9 mouse cellular contexts compared by ENCODE assay signal in genomic region chr1:74237671-74238070, GRCm38 (mm10). TPM values are rescaled to one million over a fixed set of nuclear protein-coding genes. Genes with fewer than 3 reads are reported as not detected.
DNase-seq lines count a peak whose midpoint lies in the region; ATAC-seq and TF ChIP-seq lines count a peak whose summit lies in the region.
"Had no signal": no experiment of that assay in that cellular context is flagged by ENCODE, and none has a peak within 500 bp of the region (broad histone marks: within the 10 kb centered on the region; RNA-seq: fewer than 3 reads in every experiment).

No protein-coding gene starts in this region.

- in situ Hi-C loops in ES-E14 (cut with MboI; ENCODE audit: low sequenced_read_pairs in 2 of 2, unreplicated experiment in 2 of 2), result no loop called here

- no peak for ATAC-seq in heart, embryonic 11.5 days (replicated peaks; ENCODE audit: insufficient number of reproducible peaks, low FRiP score, low TSS enrichment)
- no peak for ATAC-seq in hindbrain, embryonic 11.5 days (ENCODE audit: low FRiP score)
- ATAC-seq: CD4-positive, CD25-positive, alpha-beta regulatory T cell, adult 4 months had no signal

- DNase-seq in heart, adult 18-20 months, result no peak
- no peak for DNase-seq in ES-E14 (ENCODE audit: low read depth, low spot score)
- no peak for DNase-seq in hindbrain, embryonic 11.5 days (ENCODE audit: low spot score)
- no peak for DNase-seq in adrenal gland, postnatal 14 days
- DNase-seq in cerebellum, postnatal 4 days (ENCODE audit: low spot score in 2 of 2), result no peak
- DNase-seq in yolk sac, embryonic 10.5 days (ENCODE audit: low spot score), result no peak

- H3K4me2 ChIP-seq in heart, embryonic 11.5 days, result peak overlapping the region; percentile 78
- H3K4me2 ChIP-seq in hindbrain, embryonic 11.5 days (replicated peaks; ENCODE audit: low read depth, low read length), result peak overlapping the region; percentile 80

- H3K4me3 ChIP-seq in heart, embryonic 11.5 days (ENCODE audit: low read depth, low read length), result peak overlapping the region; percentile 76
- H3K4me3 ChIP-seq in ES-E14 (ENCODE audit: insufficient read depth in 1 of 2, low read depth in 1 of 2, low read length in 2 of 2, poor library complexity in 1 of 2, severe bottlenecking in 1 of 2), result peak overlapping the region; percentile 93 to 95; a peak in 3 of 4 replicates
- peak overlapping the region; percentile 96 for H3K4me3 ChIP-seq in hindbrain, embryonic 11.5 days (ENCODE audit: low read depth, low read length)
- H3K4me3 ChIP-seq in megakaryocyte, embryonic 14.5 days (replicated peaks), result peak overlapping the region; percentile 100

- H3K36me3 ChIP-seq in heart, embryonic 11.5 days (ENCODE audit: control insufficient read depth, insufficient read depth, low read length), result no peaks in the 10 kb centered on the region
- H3K36me3 ChIP-seq in ES-E14 (ENCODE audit: control insufficient read depth, insufficient read depth, low read length, poor library complexity, severe bottlenecking), result peaks cover 2% of the 10 kb centered on the region; the same call in 1 of the 2 replicates
- no peaks in the 10 kb centered on the region for H3K36me3 ChIP-seq in hindbrain, embryonic 11.5 days (ENCODE audit: control insufficient read depth, insufficient read depth, low read length)
- H3K36me3 ChIP-seq in megakaryocyte, embryonic 14.5 days (replicated peaks; ENCODE audit: low read length), result peaks cover 37% of the 10 kb centered on the region

- no peaks in the 10 kb centered on the region for H3K27me3 ChIP-seq in heart, embryonic 11.5 days (ENCODE audit: control insufficient read depth, insufficient read depth, low read length)
- no peaks in the 10 kb centered on the region for H3K27me3 ChIP-seq in hindbrain, embryonic 11.5 days (ENCODE audit: control insufficient read depth, insufficient read depth, low read length)
- no peaks in the 10 kb centered on the region for H3K27me3 ChIP-seq in megakaryocyte, embryonic 14.5 days (replicated peaks)

- no peaks in the 10 kb centered on the region for H3K9me3 ChIP-seq in heart, embryonic 11.5 days (replicated peaks; ENCODE audit: control insufficient read depth, low read length)
- no peaks in the 10 kb centered on the region for H3K9me3 ChIP-seq in ES-E14 (ENCODE audit: control insufficient read depth, insufficient read depth, low read depth, low read length)
- no peaks in the 10 kb centered on the region for H3K9me3 ChIP-seq in hindbrain, embryonic 11.5 days (ENCODE audit: control insufficient read depth, low read length)
- H3K9me3 ChIP-seq in megakaryocyte, embryonic 14.5 days, result no peaks in the 10 kb centered on the region

- WGBS in heart, embryonic 11.5 days (ENCODE audit: insufficient replicate concordance), result 39% methylated on average over 5 of the region's 5 CpGs
- 50% methylated on average over 5 of the region's 5 CpGs for WGBS in hindbrain, embryonic 11.5 days

- peaks cover 37% of the 10 kb centered on the region for H3K4me1 ChIP-seq in heart, embryonic 11.5 days (ENCODE audit: control insufficient read depth, insufficient read depth, low read length)
- peaks cover 5 to 9% of the 10 kb centered on the region in 2 experiments; a peak in 3 of 4 replicates for H3K4me1 ChIP-seq in ES-E14 (ENCODE audit: control insufficient read depth in 2 of 2, insufficient read depth in 2 of 2, low read length in 2 of 2, poor library complexity in 1 of 2)
- no peaks in the 10 kb centered on the region; the same call in 1 of the 2 replicates for H3K4me1 ChIP-seq in hindbrain, embryonic 11.5 days (replicated peaks; ENCODE audit: control insufficient read depth, insufficient read depth, low read length)
- peaks cover 56% of the 10 kb centered on the region for H3K4me1 ChIP-seq in megakaryocyte, embryonic 14.5 days

- peak overlapping the region; percentile 97; the same call in 1 of the 2 replicates for H3K27ac ChIP-seq in heart, embryonic 11.5 days (ENCODE audit: low read depth, low read length)
- H3K27ac ChIP-seq in ES-E14 (ENCODE audit: insufficient read depth, low read depth, low read length, poor library complexity, severe bottlenecking), result no peak overlapping the region
- H3K27ac ChIP-seq in hindbrain, embryonic 11.5 days (ENCODE audit: low read depth, low read length), result no peak overlapping the region

- peak overlapping the region; percentile 88 for H3K9ac ChIP-seq in heart, embryonic 11.5 days (ENCODE audit: low read depth, low read length)
- H3K9ac ChIP-seq in ES-E14 (ENCODE audit: insufficient read depth, low read depth, low read length, poor library complexity, severe bottlenecking), result peak overlapping the region; percentile 25; the same call in 1 of the 2 replicates
- peak overlapping the region; percentile 92 for H3K9ac ChIP-seq in hindbrain, embryonic 11.5 days (ENCODE audit: low read depth, low read length)

TF ChIP-seq in ES-E14, 5 proteins besides CTCF, POLR2A, EP300 and RAD21:
- TF ChIP-seq MAFK (IDR thresholded peaks at IDR 0.05; ENCODE audit: insufficient read depth, low read depth, low read length), result no peak
- no peak for TF ChIP-seq ZC3H11A (IDR thresholded peaks at IDR 0.05; ENCODE audit: borderline replicate concordance, low read depth, low read length)
- TF ChIP-seq HCFC1 (IDR thresholded peaks at IDR 0.05; ENCODE audit: borderline replicate concordance, insufficient read depth, low read length), result no peak
- no peak for TF ChIP-seq CHD2 (IDR thresholded peaks at IDR 0.05; ENCODE audit: low read depth, low read length)
- no peak for TF ChIP-seq ZNF384 (IDR thresholded peaks at IDR 0.05; ENCODE audit: low read depth, low read length)

RNA-seq across cellular contexts. Expression of gene Arpc2, which starts 1.8 kb away (rescaled TPM):
- polyA plus RNA-seq in heart, embryonic 11.5 days (2014; fragmentation: Nextera tagmentation; extraction: Ambion mirVana), result 387 and 411 TPM in 2 replicates
- total RNA-seq in heart, adult 18-20 months (2021), result 100 to 1,000 TPM; 141 to 153 TPM
- total RNA-seq in ES-E14 (2012; rRNA removed), result 67.5 and 100 TPM in 2 replicates
- 325 and 330 TPM in 2 replicates for polyA plus RNA-seq in hindbrain, embryonic 11.5 days (2014; fragmentation: Nextera tagmentation; extraction: Ambion mirVana)
- 817 and 1,833 TPM in 2 replicates for polyA plus RNA-seq in megakaryocyte, embryonic 14.5 days (2012; ENCODE audit: insufficient read depth, low replicate concordance)
- total RNA-seq in adrenal gland, postnatal 14 days (2021), result 177 and 194 TPM in 2 replicates

RNA-seq across cellular contexts. Expression of gene Gpbar1, which starts 40.7 kb away (rescaled TPM):
- 0.83 and 1.0 TPM in 2 replicates for polyA plus RNA-seq in heart, embryonic 11.5 days (2014; fragmentation: Nextera tagmentation; extraction: Ambion mirVana)
- not detected for total RNA-seq in heart, adult 18-20 months (2021)
- 0.45 and 0.95 TPM in 2 replicates for total RNA-seq in ES-E14 (2012; rRNA removed)
- polyA plus RNA-seq in hindbrain, embryonic 11.5 days (2014; fragmentation: Nextera tagmentation; extraction: Ambion mirVana), result 0.32 TPM in 1 of 2 replicates, not detected in the other
- polyA plus RNA-seq in megakaryocyte, embryonic 14.5 days (2012; ENCODE audit: insufficient read depth, low replicate concordance), result 0.28 TPM in 1 of 2 replicates, not detected in the other
- not detected in 2 replicates for total RNA-seq in adrenal gland, postnatal 14 days (2021)

RNA-seq across cellular contexts. Expression of gene Cxcr1, which starts 43.2 kb away (rescaled TPM):
- not detected in 2 replicates for polyA plus RNA-seq in heart, embryonic 11.5 days (2014; fragmentation: Nextera tagmentation; extraction: Ambion mirVana)
- not detected for total RNA-seq in heart, adult 18-20 months (2021)
- 0.21 TPM in 1 of 2 replicates, not detected in the other for total RNA-seq in ES-E14 (2012; rRNA removed)
- polyA plus RNA-seq in hindbrain, embryonic 11.5 days (2014; fragmentation: Nextera tagmentation; extraction: Ambion mirVana), result 0.15 TPM in 1 of 2 replicates, not detected in the other
- not detected in 2 replicates for polyA plus RNA-seq in megakaryocyte, embryonic 14.5 days (2012; ENCODE audit: insufficient read depth, low replicate concordance)
- total RNA-seq in adrenal gland, postnatal 14 days (2021), result not detected in 2 replicates
- polyA plus RNA-seq: CD4-positive, CD25-positive, alpha-beta regulatory T cell, adult 4 months had no signal

RNA-seq across cellular contexts. Expression of gene Aamp, which starts 46.9 kb away (rescaled TPM):
- 173 and 193 TPM in 2 replicates for polyA plus RNA-seq in heart, embryonic 11.5 days (2014; fragmentation: Nextera tagmentation; extraction: Ambion mirVana)
- total RNA-seq in heart, adult 18-20 months (2021), result 100 to 1,000 TPM in 1 of 2 experiments, 10 to 100 TPM in 1; 99.8 to 102 TPM
- total RNA-seq in ES-E14 (2012; rRNA removed), result 127 and 138 TPM in 2 replicates
- polyA plus RNA-seq in hindbrain, embryonic 11.5 days (2014; fragmentation: Nextera tagmentation; extraction: Ambion mirVana), result 189 and 198 TPM in 2 replicates
- 180 and 228 TPM in 2 replicates for polyA plus RNA-seq in megakaryocyte, embryonic 14.5 days (2012; ENCODE audit: insufficient read depth, low replicate concordance)
- 155 and 165 TPM in 2 replicates for total RNA-seq in adrenal gland, postnatal 14 days (2021)

RNA-seq across cellular contexts. Expression of gene Pnkd, which starts 47.1 kb away (rescaled TPM):
- 225 and 231 TPM in 2 replicates for polyA plus RNA-seq in heart, embryonic 11.5 days (2014; fragmentation: Nextera tagmentation; extraction: Ambion mirVana)
- total RNA-seq in heart, adult 18-20 months (2021), result 100 to 1,000 TPM; 138 to 151 TPM
- 63.9 and 84.4 TPM in 2 replicates for total RNA-seq in ES-E14 (2012; rRNA removed)
- polyA plus RNA-seq in hindbrain, embryonic 11.5 days (2014; fragmentation: Nextera tagmentation; extraction: Ambion mirVana), result 85.4 and 99.4 TPM in 2 replicates
- polyA plus RNA-seq in megakaryocyte, embryonic 14.5 days (2012; ENCODE audit: insufficient read depth, low replicate concordance), result 113 and 116 TPM in 2 replicates
- total RNA-seq in adrenal gland, postnatal 14 days (2021), result 111 and 115 TPM in 2 replicates

Comparison
In these comparisons a context has a peak if more than half of its experiments do, and no peak if none do; other contexts are left out.
1. H3K9ac ChIP-seq: peak in every context shown above with its lines; median percentile 92 in hindbrain, embryonic 11.5 days; 88 in heart, embryonic 11.5 days; 25 in ES-E14.